ENCODE assay signal across 8 mouse cellular contexts in the genomic region with DNA sequence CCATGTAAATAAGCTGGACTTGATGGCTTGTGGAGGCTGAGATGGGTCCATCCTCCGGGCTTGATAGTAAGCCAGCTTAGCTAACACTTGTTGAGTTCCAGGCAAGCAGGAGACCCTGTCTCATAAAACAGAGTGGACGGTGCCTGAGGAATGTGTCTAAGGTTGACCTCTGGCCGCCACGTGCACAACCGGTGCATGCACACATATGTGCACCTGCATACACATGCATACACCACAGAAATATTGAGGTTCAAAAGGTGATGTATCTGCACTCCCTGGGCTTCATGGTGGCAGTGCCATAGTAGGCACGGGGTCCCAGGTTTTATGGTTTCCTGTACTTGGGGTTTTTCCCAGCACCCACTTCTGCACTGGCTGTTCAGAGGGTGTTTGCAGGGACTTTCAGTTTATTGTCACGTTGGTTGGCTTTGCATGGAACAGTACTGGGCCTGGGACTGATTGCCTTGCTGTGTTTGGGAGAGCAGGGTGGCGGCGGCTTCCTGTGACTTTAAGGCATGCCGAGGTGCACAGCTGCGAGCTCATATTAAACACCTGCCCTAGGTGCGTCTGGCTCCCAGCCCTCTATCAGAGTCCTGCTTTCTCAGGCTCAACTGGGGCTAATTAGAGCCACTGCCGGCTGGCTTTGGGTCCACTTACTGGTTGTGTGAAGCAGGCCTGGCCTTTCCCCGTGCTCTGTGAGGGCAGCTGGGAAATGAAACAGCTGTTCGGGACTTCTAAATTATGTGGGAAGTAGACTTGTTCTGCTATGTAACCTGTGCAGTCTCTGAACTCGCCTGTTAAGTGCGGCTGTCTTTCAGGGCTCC. TPM values are rescaled to one million over a fixed set of nuclear protein-coding genes. Genes with fewer than 3 reads are reported as not detected.
A peak's percentile ranks its signal among the peaks of the same experiment; 100 is the strongest.
DNase-seq lines count a peak whose midpoint lies in the region; ATAC-seq lines count a peak whose summit lies in the region.

No protein-coding gene starts in this region.

- no peak overlapping the region for H3K4me2 ChIP-seq in neural tube, embryonic 12.5 days (replicated peaks)
- H3K4me2 ChIP-seq in hindbrain, embryonic 15.5 days: no peak overlapping the region
- H3K4me2 ChIP-seq in limb, embryonic 15.5 days: no peak overlapping the region

- H3K4me1 ChIP-seq in neural tube, embryonic 12.5 days: peaks cover 18% of the 10 kb centered on the region; the same call in 1 of the 2 replicates
- peaks cover 36% of the 10 kb centered on the region for H3K4me1 ChIP-seq in hindbrain, embryonic 15.5 days (replicated peaks)
- H3K4me1 ChIP-seq in limb, embryonic 15.5 days: peaks cover 30% of the 10 kb centered on the region

- H3K4me3 ChIP-seq in neural tube, embryonic 12.5 days: no peak overlapping the region
- no peak overlapping the region for H3K4me3 ChIP-seq in hindbrain, embryonic 15.5 days
- H3K4me3 ChIP-seq in limb, embryonic 15.5 days: no peak overlapping the region

- no peak for DNase-seq in neural tube, embryonic 10.5 days (ENCODE audit: extremely low spot score, low spot score)
- DNase-seq in thymus, postnatal 14 days: peak; percentile 49
- no peak for DNase-seq in adrenal gland, postnatal 10 days
- no peak for DNase-seq in urinary bladder, postnatal 14 days (ENCODE audit: low spot score)

- no peaks in the 10 kb centered on the region for H3K27me3 ChIP-seq in neural tube, embryonic 12.5 days (replicated peaks)
- H3K27me3 ChIP-seq in hindbrain, embryonic 15.5 days: no peaks in the 10 kb centered on the region
- H3K27me3 ChIP-seq in limb, embryonic 15.5 days: no peaks in the 10 kb centered on the region

- no peaks in the 10 kb centered on the region for H3K9me3 ChIP-seq in neural tube, embryonic 12.5 days
- H3K9me3 ChIP-seq in hindbrain, embryonic 15.5 days: no peaks in the 10 kb centered on the region
- no peaks in the 10 kb centered on the region for H3K9me3 ChIP-seq in limb, embryonic 15.5 days

- WGBS in neural tube, embryonic 12.5 days: 65% methylated on average over 17 of the region's 17 CpGs
- 76% methylated on average over 17 of the region's 17 CpGs for WGBS in hindbrain, embryonic 15.5 days
- 20% methylated on average over 17 of the region's 17 CpGs for WGBS in limb, embryonic 15.5 days

- no peak overlapping the region for H3K9ac ChIP-seq in neural tube, embryonic 12.5 days
- no peak overlapping the region for H3K9ac ChIP-seq in hindbrain, embryonic 15.5 days
- no peak overlapping the region for H3K9ac ChIP-seq in limb, embryonic 15.5 days

- no peaks in the 10 kb centered on the region for H3K36me3 ChIP-seq in neural tube, embryonic 12.5 days
- no peaks in the 10 kb centered on the region for H3K36me3 ChIP-seq in hindbrain, embryonic 15.5 days
- H3K36me3 ChIP-seq in limb, embryonic 15.5 days: no peaks in the 10 kb centered on the region

- peak; percentile 19; the same call in 1 of the 2 replicates for ATAC-seq in neural tube, embryonic 12.5 days (ENCODE audit: low FRiP score, low read depth)
- ATAC-seq in hindbrain, embryonic 15.5 days (ENCODE audit: low FRiP score, low read depth): peak; percentile 20; the same call in 1 of the 2 replicates
- ATAC-seq in limb, embryonic 15.5 days (ENCODE audit: insufficient number of reproducible peaks, low FRiP score, low TSS enrichment, low read depth): no peak
- no peak for ATAC-seq in monocyte, adult 5-6 weeks (replicated peaks; ENCODE audit: insufficient number of reproducible peaks, low FRiP score, low TSS enrichment, poor library complexity, severe bottlenecking)

- H3K27ac ChIP-seq in neural tube, embryonic 12.5 days: no peak overlapping the region
- no peak overlapping the region for H3K27ac ChIP-seq in hindbrain, embryonic 15.5 days (replicated peaks)
- H3K27ac ChIP-seq in limb, embryonic 15.5 days: 0 out of 2 replicates have a peak overlapping the region, but pooled peaks have one; percentile 1

RNA-seq across cellular contexts. Expression of a gene that starts 19.5 kb away (rescaled TPM):
- 35.1 and 38.6 TPM in 2 replicates for polyA plus RNA-seq in neural tube, embryonic 12.5 days (2016; fragmentation: Nextera tagmentation; extraction: Ambion mirVana)
- 128 and 129 TPM in 2 replicates for polyA plus RNA-seq in hindbrain, embryonic 15.5 days (2015; fragmentation: Nextera tagmentation; extraction: Ambion mirVana)
- polyA plus RNA-seq in limb, embryonic 15.5 days (2015; fragmentation: Nextera tagmentation; extraction: Ambion mirVana): 39.1 and 44.0 TPM in 2 replicates
- total RNA-seq in monocyte, adult 5-6 weeks (2017): 30.2 to 51.8 TPM (median 42.3 TPM) in 3 replicates
- 10 to 100 TPM; 25.4 to 26.2 TPM for total RNA-seq in adrenal gland, postnatal 10 days (2021)

Comparison
In these comparisons a context has a peak if more than half of its experiments do, and no peak if none do; other contexts are left out.
1. ATAC-seq: peak in neural tube, embryonic 12.5 days (single experiment) and hindbrain, embryonic 15.5 days (single experiment); none in limb, embryonic 15.5 days (single experiment) and monocyte, adult 5-6 weeks (single experiment).